Mouse (Mus musculus) embryonic facial prominence, embryonic 10.5 days (tissue): Measurements from ENCODE around the gene Btg2. TPM values are rescaled to one million over a fixed set of nuclear protein-coding genes. Genes with fewer than 3 reads are reported as not detected.

Source experiments
- DNase-seq: peaks from one replicate; pipeline ENCODE4 v3.0.0-alpha.2; 2017; ENCODE audit warnings: low spot score
- H3K27ac ChIP-seq: fragments of 300-500 bp; sonication (generic); replicated peaks from 2 replicates; pipeline ENCODE4 v1.5.1; 2016; ENCODE audit warnings: mild to moderate bottlenecking
- H3K27me3 ChIP-seq: fragments of 300-500 bp; sonication (generic); replicated peaks from 2 replicates; pipeline ENCODE4 v1.6.1; 2016; ENCODE audit warnings: low read depth, mild to moderate bottlenecking; ENCODE audit not compliant: poor library complexity, severe bottlenecking
- H3K36me3 ChIP-seq: fragments of 300-500 bp; sonication (generic); replicated peaks from 2 replicates; pipeline ENCODE4 v1.6.1; 2016; ENCODE audit warnings: mild to moderate bottlenecking, moderate library complexity
- H3K4me1 ChIP-seq: fragments of 300-500 bp; sonication (generic); 2 replicates; pipeline ENCODE4 v1.6.1; 2016
- H3K4me3 ChIP-seq: fragments of 300-500 bp; sonication (generic); 2 replicates; pipeline ENCODE4 v1.5.1; 2016; ENCODE audit warnings: mild to moderate bottlenecking, moderate library complexity
- H3K9me3 ChIP-seq: fragments of 300-500 bp; sonication (generic); 2 replicates; pipeline ENCODE4 v1.6.1; 2016; ENCODE audit warnings: mild to moderate bottlenecking
- WGBS: fragments of 180-500 bp; shearing (Covaris S2); methylation state at CpG from one replicate; pipeline ENCODE4 v1.1.7; 2016; 5-methylcytosine and 5-hydroxymethylcytosine counted together
- polyA plus RNA-seq: library from polyadenylated mRNA; unstranded; fragments of >200 nt; fragmentation: Nextera tagmentation; extraction: Ambion mirVana; gene quantifications from 2 replicates; pipeline ENCODE4 v1.2.1, GENCODE M21; 2016

The Btg2 gene
- polyA plus RNA-seq, 1 experiment from 2014 or later, result 32.5 TPM

- no peak overlapping the region for H3K27ac ChIP-seq
- no peak overlapping the region for H3K4me3 ChIP-seq
- no peaks in the 10 kb centered on the region for H3K36me3 ChIP-seq
- H3K27me3 ChIP-seq, result no peaks in the 10 kb centered on the region; the same call in 1 of the 2 replicates
- peaks cover 50% of the 10 kb centered on the region for H3K4me1 ChIP-seq
- no peaks in the 10 kb centered on the region for H3K9me3 ChIP-seq
- no peak for DNase-seq
- 82% methylated on average over 8 of the region's 8 CpGs for WGBS
Measured at GRCm38 (mm10) chr1:134083676-134084075, 4.8 kb upstream of the Btg2 start.

- 70% methylated on average over 11 of the region's 11 CpGs for WGBS
- Histone ChIP-seq H3K9me3 (no peaks in the 10 kb centered on the region), H3K4me1 (peaks cover 55% of the 10 kb centered on the region), H3K27me3 (peaks cover 3% of the 10 kb centered on the region), H3K36me3 (no peaks in the 10 kb centered on the region), H3K4me3 (no peak overlapping the region), H3K27ac (0 out of 2 replicates have a peak overlapping the region, but pooled peaks have one; percentile 15)
- no peak for DNase-seq
Measured at GRCm38 (mm10) chr1:134082987-134083516, 4.1 kb upstream of the Btg2 start.

- Histone ChIP-seq H3K27ac (no peak overlapping the region), H3K4me1 (peaks cover 59% of the 10 kb centered on the region), H3K36me3 (peaks cover 13% of the 10 kb centered on the region), H3K27me3 (peaks cover 13% of the 10 kb centered on the region), H3K4me3 (no peak overlapping the region), H3K9me3 (no peaks in the 10 kb centered on the region)
- WGBS, result 79% methylated on average over 5 of the region's 5 CpGs
- no peak for DNase-seq
Measured at GRCm38 (mm10) chr1:134080881-134081450, 2.0 kb upstream of the Btg2 start.

GRCm38 (mm10) chr1:134080406-134080805, 1.5 kb upstream of the Btg2 start:
- H3K4me3 ChIP-seq, result no peak overlapping the region
- H3K27ac ChIP-seq, result peak overlapping the region; percentile 87

GRCm38 (mm10) chr1:134079477-134080163, 700 bp upstream of the Btg2 start:
- no peak for DNase-seq
- no peaks in the 10 kb centered on the region for H3K9me3 ChIP-seq
- H3K27ac ChIP-seq, result peak overlapping the region; percentile 87
- H3K36me3 ChIP-seq, result peaks cover 25% of the 10 kb centered on the region
- peaks cover 63% of the 10 kb centered on the region for H3K4me1 ChIP-seq
- H3K4me3 ChIP-seq, result peak overlapping the region; percentile 76
- WGBS, result 8% methylated on average over 9 of the region's 9 CpGs
- peaks cover 13% of the 10 kb centered on the region for H3K27me3 ChIP-seq

More at GRCm38 (mm10) chr1:134080406-134080805, 1.5 kb upstream of the Btg2 start:
- 83% methylated on average over 4 of the region's 4 CpGs for WGBS
- H3K27me3 ChIP-seq, result peaks cover 13% of the 10 kb centered on the region
- H3K36me3 ChIP-seq, result peaks cover 19% of the 10 kb centered on the region
- H3K9me3 ChIP-seq, result no peaks in the 10 kb centered on the region
- H3K4me1 ChIP-seq, result peaks cover 59% of the 10 kb centered on the region
- DNase-seq, result no peak

GRCm38 (mm10) chr1:134078061-134078795, 692 bp downstream of the Btg2 start:
- peaks cover 27% of the 10 kb centered on the region for H3K36me3 ChIP-seq
- H3K27me3 ChIP-seq, result peaks cover 13% of the 10 kb centered on the region
- H3K4me1 ChIP-seq, result peaks cover 70% of the 10 kb centered on the region
- no peaks in the 10 kb centered on the region for H3K9me3 ChIP-seq
- WGBS, result 18% methylated on average over 19 of the region's 19 CpGs
- no peak for DNase-seq
- H3K27ac ChIP-seq, result peak overlapping the region; percentile 87
- H3K4me3 ChIP-seq, result peak overlapping the region; percentile 76

- peak overlapping the region; percentile 87 for H3K27ac ChIP-seq
- peaks cover 65% of the 10 kb centered on the region for H3K4me1 ChIP-seq
- DNase-seq, result peak; percentile 38
- H3K9me3 ChIP-seq, result no peaks in the 10 kb centered on the region
- peaks cover 13% of the 10 kb centered on the region for H3K27me3 ChIP-seq
- H3K36me3 ChIP-seq, result peaks cover 27% of the 10 kb centered on the region
- peak overlapping the region; percentile 76 for H3K4me3 ChIP-seq
- 61% methylated on average over 14 of the region's 14 CpGs for WGBS
Measured at GRCm38 (mm10) chr1:134077389-134078060, 1.4 kb downstream of the Btg2 start.

GRCm38 (mm10) chr1:134076789-134077188, 2.1 kb downstream of the Btg2 start:
- Histone ChIP-seq H3K27me3 (peaks cover 13% of the 10 kb centered on the region), H3K4me3 (peak overlapping the region; percentile 76), H3K9me3 (no peaks in the 10 kb centered on the region), H3K27ac (peak overlapping the region; percentile 40; the same call in 1 of the 2 replicates), H3K36me3 (peaks cover 27% of the 10 kb centered on the region), H3K4me1 (peaks cover 68% of the 10 kb centered on the region)
- WGBS, result 59% methylated on average over 2 of the region's 2 CpGs
- DNase-seq, result no peak

- DNase-seq, result no peak
- Histone ChIP-seq H3K4me3 (peak overlapping the region; percentile 76), H3K27me3 (peaks cover 13% of the 10 kb centered on the region), H3K9me3 (no peaks in the 10 kb centered on the region), H3K36me3 (peaks cover 27% of the 10 kb centered on the region), H3K4me1 (peaks cover 76% of the 10 kb centered on the region), H3K27ac (no peak overlapping the region)
- WGBS, result 89% methylated on average over 8 of the region's 8 CpGs
Measured at GRCm38 (mm10) chr1:134075532-134075931, 3.4 kb downstream of the Btg2 start.

GRCm38 (mm10) chr1:134074606-134075005, 4.3 kb downstream of the Btg2 start:
- WGBS, result 89% methylated on average over 10 of the region's 10 CpGs

GRCm38 (mm10) chr1:134074184-134074583, 4.7 kb downstream of the Btg2 start:
- 71% methylated on average over 3 of the region's 3 CpGs for WGBS
- Histone ChIP-seq H3K9me3 (no peaks in the 10 kb centered on the region), H3K27me3 (peaks cover 13% of the 10 kb centered on the region), H3K36me3 (peaks cover 27% of the 10 kb centered on the region), H3K27ac (no peak overlapping the region), H3K4me3 (no peak overlapping the region), H3K4me1 (peaks cover 73% of the 10 kb centered on the region)
- DNase-seq, result no peak

More at GRCm38 (mm10) chr1:134074606-134075005, 4.3 kb downstream of the Btg2 start:
- no peak overlapping the region for H3K27ac ChIP-seq
- peaks cover 13% of the 10 kb centered on the region for H3K27me3 ChIP-seq
- H3K36me3 ChIP-seq, result peaks cover 27% of the 10 kb centered on the region
- no peaks in the 10 kb centered on the region for H3K9me3 ChIP-seq
- no peak overlapping the region for H3K4me3 ChIP-seq
- DNase-seq, result no peak
- H3K4me1 ChIP-seq, result peaks cover 76% of the 10 kb centered on the region

GRCm38 (mm10) chr1:134073658-134074057, 5.3 kb downstream of the Btg2 start:
- H3K9me3 ChIP-seq, result no peaks in the 10 kb centered on the region
- H3K4me3 ChIP-seq, result no peak overlapping the region
- WGBS, result 76% methylated on average over 1 of the region's 1 CpGs
- H3K27me3 ChIP-seq, result peaks cover 13% of the 10 kb centered on the region
- peaks cover 72% of the 10 kb centered on the region for H3K4me1 ChIP-seq
- H3K36me3 ChIP-seq, result peaks cover 27% of the 10 kb centered on the region
- no peak for DNase-seq
- H3K27ac ChIP-seq, result no peak overlapping the region
